Mouse (Mus musculus) embryonic fibroblast, embryonic 13.5 days (primary cell): Measurements from ENCODE around the gene Mob1a.

Experiments
- CTCF ChIP-seq: IDR thresholded peaks from 2 replicates; pipeline ENCODE4 v1.5.1; 2011; ENCODE audit warnings: mild to moderate bottlenecking, control low read depth, low read length, moderate library complexity, borderline replicate concordance; ENCODE audit not compliant: insufficient read depth
- POLR2A ChIP-seq: IDR thresholded peaks from 2 replicates; pipeline ENCODE4 v1.6.1; 2011; ENCODE audit warnings: low read depth, mild to moderate bottlenecking, control low read depth, low read length, moderate library complexity

- TF ChIP-seq CTCF (no peak), POLR2A (no peak)
Observed at GRCm38 (mm10) chr6:83323652-83324419, 2.0 kb upstream of the Mob1a start.
